Mouse (Mus musculus) kidney, embryonic 15.5 days (tissue): ENCODE measurements around the gene Snx17. TPM values are rescaled to one million over a fixed set of nuclear protein-coding genes. Genes with fewer than 3 reads are reported as not detected.

Source experiments
- polyA plus RNA-seq: library from polyadenylated mRNA; unstranded; fragments of >200 nt; fragmentation: Nextera tagmentation; extraction: Ambion mirVana; gene quantifications from 2 replicates; pipeline ENCODE4 v1.2.1, GENCODE M21; 2015

Gene Snx17
- polyA plus RNA-seq, 1 experiment from 2014 or later = 148 TPM

Other genes starting within 250 kb of the Snx17 start
- gene Cgref1, start 247.6 kb upstream of the Snx17 start, polyA plus RNA-seq = 12.5 and 17.4 TPM in 2 replicates
- gene Preb, start 232.9 kb upstream of the Snx17 start, polyA plus RNA-seq = 146 and 151 TPM in 2 replicates
- 1.6 and 1.8 TPM in 2 replicates for gene Tcf23, start 224.6 kb upstream of the Snx17 start, polyA plus RNA-seq
- gene Atraid, start 144.9 kb upstream of the Snx17 start, polyA plus RNA-seq = 145 and 149 TPM in 2 replicates
- 10.4 and 11.8 TPM in 2 replicates for gene Slc5a6, start 144.3 kb upstream of the Snx17 start, polyA plus RNA-seq
- 32.5 and 36.2 TPM in 2 replicates for gene Cad, start 138.4 kb upstream of the Snx17 start, polyA plus RNA-seq
- gene Dnajc5g, start 86.9 kb upstream of the Snx17 start, polyA plus RNA-seq = not detected in 2 replicates
- gene Slc30a3, start 85.0 kb upstream of the Snx17 start, polyA plus RNA-seq = 2.8 and 3.1 TPM in 2 replicates
- gene Trim54, start 76.5 kb upstream of the Snx17 start, polyA plus RNA-seq = 1.2 and 1.6 TPM in 2 replicates
- gene Ucn, start 54.4 kb upstream of the Snx17 start, polyA plus RNA-seq = not detected in 2 replicates
- 62.6 and 76.8 TPM in 2 replicates for gene Mpv17, start 39.0 kb upstream of the Snx17 start, polyA plus RNA-seq
- gene Gm29609, start 13.3 kb upstream of the Snx17 start, polyA plus RNA-seq = 2.0 and 2.1 TPM in 2 replicates
- gene Gtf3c2, start 13.1 kb upstream of the Snx17 start, polyA plus RNA-seq = 83.0 and 93.5 TPM in 2 replicates
- gene Eif2b4, start 203 bp downstream of the Snx17 start, polyA plus RNA-seq = 64.9 and 65.9 TPM in 2 replicates
- gene Zfp513, start 9.1 kb downstream of the Snx17 start, polyA plus RNA-seq = 9.1 and 11.9 TPM in 2 replicates
- gene Ppm1g, start 27.5 kb downstream of the Snx17 start, polyA plus RNA-seq = 130 and 144 TPM in 2 replicates
- 156 and 171 TPM in 2 replicates for gene Nrbp1, start 47.6 kb downstream of the Snx17 start, polyA plus RNA-seq
- 0.83 TPM in 1 of 2 replicates, not detected in the other for gene Gm9970, start 48.0 kb downstream of the Snx17 start, polyA plus RNA-seq
- gene Krtcap3, start 58.5 kb downstream of the Snx17 start, polyA plus RNA-seq = 21.5 and 25.1 TPM in 2 replicates
- gene Ift172, start 97.9 kb downstream of the Snx17 start, polyA plus RNA-seq = 36.3 and 36.9 TPM in 2 replicates
- gene Fndc4, start 102.9 kb downstream of the Snx17 start, polyA plus RNA-seq = 42.3 and 46.2 TPM in 2 replicates
- gene Gckr, start 104.2 kb downstream of the Snx17 start, polyA plus RNA-seq = 0.21 and 0.70 TPM in 2 replicates